Mouse (Mus musculus): Measurements from ENCODE around the gene Scn5a. TPM values are rescaled to one million over a fixed set of nuclear protein-coding genes. Genes with fewer than 3 reads are reported as not detected.
A peak's percentile ranks its signal among the peaks of the same experiment; 100 is the strongest.

Scn5a gene
- polyA plus RNA-seq, 1 experiment from 2014 or later: 0.22 TPM

DNA sequence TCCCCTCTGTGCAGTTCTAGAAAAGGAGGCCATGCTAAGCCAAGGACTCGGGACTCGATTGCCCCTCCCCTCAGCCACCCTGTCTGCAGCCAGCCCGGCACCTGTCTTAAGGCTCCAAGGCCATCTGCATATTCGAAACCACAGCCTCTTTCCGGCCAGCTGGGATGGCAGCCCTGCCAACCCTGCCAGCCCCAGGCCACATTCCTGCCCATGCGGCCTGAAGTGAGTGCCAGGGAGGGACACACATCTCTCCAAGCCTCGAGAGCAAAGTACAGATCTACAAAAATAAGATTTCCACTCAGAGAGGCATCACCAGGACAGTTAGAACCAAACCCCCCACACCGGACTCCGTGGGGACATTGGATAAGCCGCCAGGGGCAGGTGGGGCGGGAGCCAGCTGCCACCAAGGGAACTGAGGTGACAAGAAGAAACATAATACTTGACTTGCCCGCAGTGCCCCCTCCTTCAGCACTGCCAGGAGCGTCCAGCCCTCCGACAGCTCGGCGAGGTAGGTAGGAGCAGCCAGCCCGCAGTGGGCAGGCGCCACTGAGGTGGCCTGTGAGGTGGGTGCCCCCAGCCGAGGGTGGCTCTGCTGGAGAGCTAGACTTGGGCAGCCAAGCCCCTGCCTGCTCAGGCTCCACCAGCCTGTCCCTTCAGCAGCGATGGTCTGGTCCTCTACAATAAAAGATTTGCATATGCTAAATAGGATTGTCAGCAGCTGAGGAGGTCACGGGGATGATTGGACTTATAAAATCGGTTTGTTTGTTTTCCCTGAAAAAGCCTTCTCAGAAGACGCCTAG is 95.1 kb downstream of the Scn5a start:
- H3K27ac ChIP-seq (ENCODE audit: low read length): no peak overlapping the region
- no peak overlapping the region for H3K4me3 ChIP-seq (replicated peaks; ENCODE audit: low read length)
- H3K27me3 ChIP-seq (ENCODE audit: control insufficient read depth, insufficient read depth, low read length): no peaks in the 10 kb centered on the region
- H3K4me1 ChIP-seq (ENCODE audit: control insufficient read depth, insufficient read depth, low read length): no peaks in the 10 kb centered on the region
- no peaks in the 10 kb centered on the region for H3K36me3 ChIP-seq (ENCODE audit: control insufficient read depth, insufficient read depth, low read length)
- ATAC-seq (ENCODE audit: insufficient read depth, low FRiP score): no peak
- 44% methylated on average over 23 of the region's 23 CpGs for WGBS
- H3K9ac ChIP-seq (ENCODE audit: low read length): no peak overlapping the region
- no peaks in the 10 kb centered on the region for H3K9me3 ChIP-seq (replicated peaks; ENCODE audit: control insufficient read depth, low read length)
- no peak overlapping the region for H3K4me2 ChIP-seq (ENCODE audit: low read depth, low read length)

DNA sequence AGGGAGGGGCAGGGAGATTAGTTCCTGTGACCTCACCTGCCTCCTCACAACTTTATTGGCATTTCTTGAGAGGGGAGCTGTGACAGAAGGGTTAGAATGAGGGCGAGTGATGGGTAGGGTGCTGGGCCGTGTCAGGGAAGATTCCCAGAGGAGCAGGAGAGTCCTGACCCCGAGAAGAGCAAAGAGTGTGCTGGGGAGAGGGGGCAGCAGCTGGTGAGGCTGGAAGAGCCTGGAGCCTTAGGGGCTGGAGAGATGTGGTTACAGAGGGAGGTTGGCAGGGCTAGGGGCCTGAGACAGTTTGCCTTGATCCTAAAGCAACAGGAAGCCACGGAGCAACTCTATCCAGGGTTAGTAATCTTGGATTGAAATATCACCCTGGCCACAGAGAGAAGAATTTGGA is 97.2 kb downstream of the Scn5a start:
- H3K36me3 ChIP-seq (ENCODE audit: control insufficient read depth, insufficient read depth, low read length): no peaks in the 10 kb centered on the region
- ATAC-seq (ENCODE audit: insufficient read depth, low FRiP score): no peak
- H3K4me1 ChIP-seq (ENCODE audit: control insufficient read depth, insufficient read depth, low read length): no peaks in the 10 kb centered on the region
- no peaks in the 10 kb centered on the region for H3K9me3 ChIP-seq (replicated peaks; ENCODE audit: control insufficient read depth, low read length)
- H3K4me2 ChIP-seq (ENCODE audit: low read depth, low read length): no peak overlapping the region
- no peaks in the 10 kb centered on the region for H3K27me3 ChIP-seq (ENCODE audit: control insufficient read depth, insufficient read depth, low read length)
- H3K9ac ChIP-seq (ENCODE audit: low read length): no peak overlapping the region
- H3K4me3 ChIP-seq (replicated peaks; ENCODE audit: low read length): no peak overlapping the region
- WGBS: 75% methylated on average over 4 of the region's 4 CpGs
- H3K27ac ChIP-seq (ENCODE audit: low read length): no peak overlapping the region

DNA sequence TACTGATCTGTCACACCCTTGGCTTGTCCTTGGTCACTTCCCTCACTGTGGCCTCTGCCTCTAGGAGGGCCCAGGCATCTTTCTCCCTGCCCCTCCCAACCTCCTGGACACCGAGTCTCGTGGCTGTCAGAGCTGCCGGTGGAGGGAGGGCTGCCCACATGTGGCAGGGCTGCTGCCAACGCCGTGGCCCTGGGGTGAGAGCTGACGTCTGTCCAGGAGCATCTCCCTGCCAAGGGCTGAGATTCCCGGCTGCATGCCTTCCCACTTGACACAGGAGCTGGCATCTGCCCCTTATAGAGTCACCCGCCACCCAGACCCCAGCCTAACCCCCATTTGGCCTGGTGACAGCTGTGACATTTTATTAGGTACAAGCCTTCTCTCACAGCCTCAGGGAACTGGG is 99.5 kb downstream of the Scn5a start:
- H3K4me2 ChIP-seq (ENCODE audit: low read depth, low read length): no peak overlapping the region
- 37% methylated on average over 8 of the region's 8 CpGs for WGBS
- H3K4me3 ChIP-seq (replicated peaks; ENCODE audit: low read length): no peak overlapping the region
- H3K27ac ChIP-seq (ENCODE audit: low read length): no peak overlapping the region
- H3K9ac ChIP-seq (ENCODE audit: low read length): no peak overlapping the region
- no peaks in the 10 kb centered on the region for H3K9me3 ChIP-seq (replicated peaks; ENCODE audit: control insufficient read depth, low read length)
- no peaks in the 10 kb centered on the region for H3K27me3 ChIP-seq (ENCODE audit: control insufficient read depth, insufficient read depth, low read length)
- ATAC-seq (ENCODE audit: insufficient read depth, low FRiP score): no peak
- H3K36me3 ChIP-seq (ENCODE audit: control insufficient read depth, insufficient read depth, low read length): no peaks in the 10 kb centered on the region
- no peaks in the 10 kb centered on the region for H3K4me1 ChIP-seq (ENCODE audit: control insufficient read depth, insufficient read depth, low read length)

DNA sequence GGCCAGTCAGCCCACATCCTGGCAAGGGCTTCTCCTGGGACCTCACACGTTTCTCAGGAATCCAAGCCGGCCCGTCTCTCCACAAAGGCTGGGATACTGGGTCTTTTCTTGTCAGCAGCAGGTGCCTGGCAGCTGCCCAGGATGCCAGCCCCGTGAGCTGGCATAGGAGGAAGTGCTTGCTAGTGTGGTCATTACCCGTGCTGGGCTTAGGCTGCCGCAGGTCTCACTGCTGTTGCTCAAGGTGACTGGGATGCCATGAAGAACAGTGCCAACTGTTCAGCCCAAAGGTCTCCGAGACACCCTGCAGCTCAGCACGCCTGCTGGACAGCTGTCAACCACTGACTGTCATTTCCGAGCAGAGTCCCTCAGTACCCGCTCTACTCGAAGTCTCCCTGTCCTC is 100.5 kb downstream of the Scn5a start:
- Histone ChIP-seq H3K27ac (ENCODE audit: low read length) (no peak overlapping the region), H3K27me3 (ENCODE audit: control insufficient read depth, insufficient read depth, low read length) (no peaks in the 10 kb centered on the region), H3K4me3 (replicated peaks; ENCODE audit: low read length) (no peak overlapping the region), H3K4me2 (ENCODE audit: low read depth, low read length) (no peak overlapping the region), H3K9ac (ENCODE audit: low read length) (no peak overlapping the region), H3K4me1 (ENCODE audit: control insufficient read depth, insufficient read depth, low read length) (no peaks in the 10 kb centered on the region), H3K9me3 (replicated peaks; ENCODE audit: control insufficient read depth, low read length) (no peaks in the 10 kb centered on the region), H3K36me3 (ENCODE audit: control insufficient read depth, insufficient read depth, low read length) (no peaks in the 10 kb centered on the region)
- WGBS: 81% methylated on average over 11 of the region's 11 CpGs
- ATAC-seq (ENCODE audit: insufficient read depth, low FRiP score): no peak

DNA sequence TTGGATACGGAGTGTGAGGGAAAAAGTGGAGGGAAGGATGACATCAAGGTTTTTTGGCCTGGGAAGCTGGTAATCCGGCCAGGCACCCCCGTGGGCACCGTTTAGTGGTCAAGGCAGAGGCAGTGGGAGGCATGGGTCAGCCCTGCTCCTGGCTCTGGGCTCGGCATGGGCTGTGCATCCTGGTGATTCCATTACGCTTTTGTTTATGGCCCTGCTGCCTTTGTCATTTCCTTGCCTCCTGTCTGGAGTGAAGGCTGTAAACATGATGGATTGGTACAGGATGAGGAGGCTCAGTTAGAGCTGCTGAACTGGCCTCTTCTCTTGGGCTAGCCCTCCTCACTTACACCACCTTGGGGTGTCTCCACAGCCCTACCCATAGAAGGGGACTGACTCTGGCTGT is 101.1 kb downstream of the Scn5a start:
- Histone ChIP-seq H3K4me1 (ENCODE audit: control insufficient read depth, insufficient read depth, low read length) (no peaks in the 10 kb centered on the region), H3K36me3 (ENCODE audit: control insufficient read depth, insufficient read depth, low read length) (no peaks in the 10 kb centered on the region), H3K9me3 (replicated peaks; ENCODE audit: control insufficient read depth, low read length) (no peaks in the 10 kb centered on the region), H3K4me2 (ENCODE audit: low read depth, low read length) (no peak overlapping the region), H3K27ac (ENCODE audit: low read length) (no peak overlapping the region), H3K4me3 (replicated peaks; ENCODE audit: low read length) (no peak overlapping the region), H3K9ac (ENCODE audit: low read length) (no peak overlapping the region), H3K27me3 (ENCODE audit: control insufficient read depth, insufficient read depth, low read length) (no peaks in the 10 kb centered on the region)
- peak; percentile 30; the same call in 1 of the 2 replicates for ATAC-seq (ENCODE audit: insufficient read depth, low FRiP score)
- WGBS: 40% methylated on average over 6 of the region's 6 CpGs

DNA sequence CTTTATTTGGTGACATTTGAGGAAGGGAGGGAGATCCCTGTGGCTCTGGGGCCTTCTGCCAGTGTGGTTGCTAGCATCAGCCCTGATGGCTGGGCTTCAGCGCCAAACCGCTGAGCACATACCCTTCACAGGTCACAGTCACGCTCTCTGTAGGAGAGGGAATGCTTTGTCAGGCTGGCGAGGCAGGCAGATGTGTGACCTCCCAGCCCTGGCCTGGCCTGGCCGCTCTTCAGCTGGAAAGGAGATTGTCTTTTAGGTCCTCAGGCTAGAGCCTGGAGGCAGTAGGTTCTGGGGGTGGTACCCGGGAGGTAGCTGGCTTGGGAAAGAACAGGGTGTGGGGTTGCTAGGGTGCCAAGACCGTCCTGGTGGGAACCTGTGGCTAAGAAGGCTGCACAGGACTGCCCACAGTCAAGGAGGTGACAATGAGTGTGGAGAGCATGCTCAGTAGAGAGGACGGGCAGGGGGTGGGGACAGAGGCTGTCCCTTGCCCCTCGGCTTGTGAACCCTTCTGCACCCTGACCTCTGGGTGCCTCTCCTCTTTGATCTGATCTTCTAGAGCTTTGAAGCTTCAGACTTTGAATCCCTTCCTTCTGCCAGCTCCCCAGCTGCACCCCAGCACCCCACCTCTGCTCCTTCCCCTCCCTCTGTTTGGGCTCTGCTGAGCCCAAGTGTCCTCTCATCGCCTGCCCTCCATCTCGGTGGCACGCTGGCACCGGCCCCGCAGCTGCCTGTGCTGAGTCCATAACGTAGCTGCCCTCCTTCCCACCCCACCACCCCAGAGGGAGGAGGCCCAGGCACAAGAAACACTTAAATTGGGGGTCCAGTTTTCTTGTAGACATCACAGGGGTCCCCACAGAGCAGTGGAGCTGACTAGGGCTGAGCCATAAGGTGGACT is 103.9 kb downstream of the Scn5a start:
- Histone ChIP-seq H3K36me3 (ENCODE audit: control insufficient read depth, insufficient read depth, low read length) (no peaks in the 10 kb centered on the region), H3K9me3 (replicated peaks; ENCODE audit: control insufficient read depth, low read length) (no peaks in the 10 kb centered on the region), H3K27ac (ENCODE audit: low read length) (no peak overlapping the region), H3K27me3 (ENCODE audit: control insufficient read depth, insufficient read depth, low read length) (no peaks in the 10 kb centered on the region), H3K4me2 (ENCODE audit: low read depth, low read length) (no peak overlapping the region), H3K4me3 (replicated peaks; ENCODE audit: low read length) (no peak overlapping the region), H3K9ac (ENCODE audit: low read length) (no peak overlapping the region), H3K4me1 (ENCODE audit: control insufficient read depth, insufficient read depth, low read length) (no peaks in the 10 kb centered on the region)
- WGBS: 57% methylated on average over 15 of the region's 15 CpGs
- no peak for ATAC-seq (ENCODE audit: insufficient read depth, low FRiP score)

DNA sequence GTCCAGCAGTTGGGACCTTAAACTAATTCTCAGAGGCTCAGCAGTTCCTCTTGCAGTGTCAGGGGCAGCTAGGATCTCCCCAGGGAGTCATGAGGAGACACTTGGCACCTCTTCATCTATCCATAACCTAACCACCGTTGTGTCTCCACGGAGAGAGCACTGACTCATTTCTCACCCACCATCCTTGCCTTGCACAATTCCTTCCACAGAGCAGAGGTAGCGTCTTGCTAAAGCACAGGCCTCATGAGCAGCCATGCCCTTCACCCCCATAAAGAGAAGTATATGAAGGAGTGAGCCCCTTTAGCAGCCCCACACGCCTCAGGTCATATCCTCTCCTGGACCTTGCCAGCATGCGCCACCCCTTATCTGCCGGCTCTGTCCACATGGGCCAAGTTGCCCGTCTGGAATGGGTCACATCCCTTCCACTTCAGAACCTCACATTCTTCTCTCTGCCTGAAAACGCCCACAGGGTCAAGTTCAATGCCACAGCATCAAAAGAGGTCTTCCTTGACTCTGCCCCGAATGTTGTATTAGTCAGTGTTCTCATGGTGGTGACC is 105.1 kb downstream of the Scn5a start:
- Histone ChIP-seq H3K36me3 (ENCODE audit: control insufficient read depth, insufficient read depth, low read length) (no peaks in the 10 kb centered on the region), H3K27ac (ENCODE audit: low read length) (no peak overlapping the region), H3K27me3 (ENCODE audit: control insufficient read depth, insufficient read depth, low read length) (no peaks in the 10 kb centered on the region), H3K4me2 (ENCODE audit: low read depth, low read length) (no peak overlapping the region), H3K4me1 (ENCODE audit: control insufficient read depth, insufficient read depth, low read length) (no peaks in the 10 kb centered on the region), H3K9me3 (replicated peaks; ENCODE audit: control insufficient read depth, low read length) (no peaks in the 10 kb centered on the region), H3K4me3 (replicated peaks; ENCODE audit: low read length) (no peak overlapping the region), H3K9ac (ENCODE audit: low read length) (no peak overlapping the region)
- no peak for ATAC-seq (ENCODE audit: insufficient read depth, low FRiP score)
- 76% methylated on average over 9 of the region's 9 CpGs for WGBS

DNA sequence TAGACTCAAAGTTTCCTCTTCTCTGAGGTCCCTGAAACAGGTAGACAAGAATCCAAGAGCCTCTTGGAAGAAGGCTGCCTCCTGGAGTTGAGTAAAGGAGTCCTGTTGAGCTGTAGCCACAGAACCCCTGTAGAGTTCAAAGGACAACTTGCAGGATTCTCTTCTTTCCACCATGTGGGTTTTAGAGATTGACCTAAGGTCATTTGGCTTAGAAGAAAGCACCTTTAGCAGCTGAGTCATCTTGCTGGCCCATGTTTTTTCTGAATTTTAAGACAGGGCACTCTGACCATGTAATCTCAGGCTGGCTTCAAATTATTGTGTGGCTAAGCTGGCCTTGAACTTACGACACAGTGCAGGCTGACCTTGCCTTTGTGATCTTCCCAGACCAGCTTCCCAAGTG is 105.8 kb downstream of the Scn5a start:
- H3K9ac ChIP-seq (ENCODE audit: low read length): no peak overlapping the region
- no peaks in the 10 kb centered on the region for H3K9me3 ChIP-seq (replicated peaks; ENCODE audit: control insufficient read depth, low read length)
- H3K27ac ChIP-seq (ENCODE audit: low read length): no peak overlapping the region
- no peak for ATAC-seq (ENCODE audit: insufficient read depth, low FRiP score)
- H3K27me3 ChIP-seq (ENCODE audit: control insufficient read depth, insufficient read depth, low read length): no peaks in the 10 kb centered on the region
- 87% methylated on average over 1 of the region's 1 CpGs for WGBS
- H3K4me3 ChIP-seq (replicated peaks; ENCODE audit: low read length): no peak overlapping the region
- H3K4me1 ChIP-seq (ENCODE audit: control insufficient read depth, insufficient read depth, low read length): no peaks in the 10 kb centered on the region
- H3K36me3 ChIP-seq (ENCODE audit: control insufficient read depth, insufficient read depth, low read length): no peaks in the 10 kb centered on the region
- H3K4me2 ChIP-seq (ENCODE audit: low read depth, low read length): no peak overlapping the region

DNA sequence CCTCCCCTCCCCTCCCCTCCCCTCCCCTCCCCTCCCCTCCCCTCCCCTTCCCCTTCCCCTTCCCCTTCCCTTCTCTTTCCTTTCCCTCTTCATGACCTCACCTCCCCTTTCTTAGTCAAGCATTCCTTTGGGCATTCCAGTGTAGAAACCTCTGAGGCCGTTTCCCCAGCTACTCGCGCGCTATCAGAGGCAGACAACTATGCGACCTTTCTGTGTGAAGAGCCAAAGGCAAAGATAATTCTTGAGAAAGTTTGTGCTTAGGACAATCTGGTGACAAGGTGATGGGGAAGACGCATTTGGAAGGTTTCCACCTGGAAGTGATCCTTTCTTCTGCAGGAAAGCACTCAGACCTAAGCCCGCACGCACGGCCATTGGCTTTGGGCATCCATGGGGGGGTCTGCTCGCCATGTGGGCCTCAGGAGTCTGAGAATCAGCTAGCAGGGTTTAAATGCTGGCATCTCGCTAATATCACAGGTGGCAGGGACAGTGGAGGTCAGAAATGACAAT is 106.4 kb downstream of the Scn5a start:
- H3K4me1 ChIP-seq (ENCODE audit: control insufficient read depth, insufficient read depth, low read length): no peaks in the 10 kb centered on the region
- H3K27me3 ChIP-seq (ENCODE audit: control insufficient read depth, insufficient read depth, low read length): no peaks in the 10 kb centered on the region
- no peak overlapping the region for H3K9ac ChIP-seq (ENCODE audit: low read length)
- H3K27ac ChIP-seq (ENCODE audit: low read length): no peak overlapping the region
- no peaks in the 10 kb centered on the region for H3K36me3 ChIP-seq (ENCODE audit: control insufficient read depth, insufficient read depth, low read length)
- WGBS: 58% methylated on average over 11 of the region's 11 CpGs
- no peak overlapping the region for H3K4me2 ChIP-seq (ENCODE audit: low read depth, low read length)
- no peak for ATAC-seq (ENCODE audit: insufficient read depth, low FRiP score)
- no peak overlapping the region for H3K4me3 ChIP-seq (replicated peaks; ENCODE audit: low read length)
- no peaks in the 10 kb centered on the region for H3K9me3 ChIP-seq (replicated peaks; ENCODE audit: control insufficient read depth, low read length)
